Mouse (Mus musculus): ENCODE results near the gene C1qa. TPM values are rescaled to one million over a fixed set of nuclear protein-coding genes. Genes with fewer than 3 reads are reported as not detected.

Gene C1qa
- polyA plus RNA-seq, 1 experiment = 43.7 TPM

- WGBS = 49% methylated on average over 18 of the region's 18 CpGs
- DNase-seq = no peak
- H3K27me3 ChIP-seq (replicated peaks; ENCODE audit: control insufficient read depth, insufficient read depth, low read length) = no peaks in the 10 kb centered on the region
Measured at GRCm38 (mm10) chr4:136934746-136935613, 36.4 kb upstream of the C1qa start.

GRCm38 (mm10) chr4:136930474-136930873 lies 31.9 kb upstream of the C1qa start:
- no peaks in the 10 kb centered on the region for H3K27me3 ChIP-seq (replicated peaks; ENCODE audit: control insufficient read depth, insufficient read depth, low read length)
- no peak for DNase-seq
- H3K36me3 ChIP-seq (ENCODE audit: control insufficient read depth, insufficient read depth, low read length) = no peaks in the 10 kb centered on the region
- TF ChIP-seq CTCF (conservative IDR thresholded peaks at IDR 0.05; ENCODE audit: insufficient read depth, insufficient read length, low read depth, low read length) = no peak
- no peak for TF ChIP-seq POLR2A (IDR thresholded peaks at IDR 0.05; ENCODE audit: low read depth, low read length)
- H3K4me3 ChIP-seq (ENCODE audit: insufficient read depth, low read depth, low read length) = no peak overlapping the region
- no peak overlapping the region for H3K27ac ChIP-seq (ENCODE audit: insufficient read depth, low read depth, low read length)
- WGBS = 87% methylated on average over 8 of the region's 8 CpGs
- no peaks in the 10 kb centered on the region for H3K4me1 ChIP-seq (ENCODE audit: control insufficient read depth, insufficient read depth, low read length)

More at GRCm38 (mm10) chr4:136934746-136935613, 36.4 kb upstream of the C1qa start:
- H3K4me1 ChIP-seq (ENCODE audit: control insufficient read depth, insufficient read depth, low read length) = no peaks in the 10 kb centered on the region
- no peak overlapping the region for H3K4me3 ChIP-seq (ENCODE audit: insufficient read depth, low read depth, low read length)
- no peaks in the 10 kb centered on the region for H3K36me3 ChIP-seq (ENCODE audit: control insufficient read depth, insufficient read depth, low read length)
- no peak overlapping the region for H3K27ac ChIP-seq (ENCODE audit: insufficient read depth, low read depth, low read length)
- TF ChIP-seq CTCF (conservative IDR thresholded peaks at IDR 0.05; ENCODE audit: insufficient read depth, insufficient read length, low read depth, low read length) (no peak), POLR2A (IDR thresholded peaks at IDR 0.05; ENCODE audit: low read depth, low read length) (no peak)

GRCm38 (mm10) chr4:136928928-136929327 lies 30.3 kb upstream of the C1qa start:
- TF ChIP-seq POLR2A (IDR thresholded peaks at IDR 0.05; ENCODE audit: low read depth, low read length) (no peak), CTCF (conservative IDR thresholded peaks at IDR 0.05; ENCODE audit: insufficient read depth, insufficient read length, low read depth, low read length) (peak; percentile 48)
- DNase-seq = peak; percentile 44
- no peak overlapping the region for H3K4me3 ChIP-seq (ENCODE audit: insufficient read depth, low read depth, low read length)
- WGBS = 12% methylated on average over 5 of the region's 5 CpGs
- H3K4me1 ChIP-seq (ENCODE audit: control insufficient read depth, insufficient read depth, low read length) = no peaks in the 10 kb centered on the region
- no peaks in the 10 kb centered on the region for H3K27me3 ChIP-seq (replicated peaks; ENCODE audit: control insufficient read depth, insufficient read depth, low read length)
- H3K36me3 ChIP-seq (ENCODE audit: control insufficient read depth, insufficient read depth, low read length) = no peaks in the 10 kb centered on the region
- H3K27ac ChIP-seq (ENCODE audit: insufficient read depth, low read depth, low read length) = no peak overlapping the region

- WGBS = 26% methylated on average over 15 of the region's 15 CpGs
- no peak for DNase-seq
- Histone ChIP-seq H3K27me3 (replicated peaks; ENCODE audit: control insufficient read depth, insufficient read depth, low read length) (no peaks in the 10 kb centered on the region), H3K36me3 (ENCODE audit: control insufficient read depth, insufficient read depth, low read length) (no peaks in the 10 kb centered on the region), H3K27ac (ENCODE audit: insufficient read depth, low read depth, low read length) (no peak overlapping the region), H3K4me1 (ENCODE audit: control insufficient read depth, insufficient read depth, low read length) (no peaks in the 10 kb centered on the region), H3K4me3 (ENCODE audit: insufficient read depth, low read depth, low read length) (no peak overlapping the region)
- TF ChIP-seq POLR2A (IDR thresholded peaks at IDR 0.05; ENCODE audit: low read depth, low read length) (no peak), CTCF (conservative IDR thresholded peaks at IDR 0.05; ENCODE audit: insufficient read depth, insufficient read length, low read depth, low read length) (no peak)
Measured at GRCm38 (mm10) chr4:136925804-136926203, 27.2 kb upstream of the C1qa start.

GRCm38 (mm10) chr4:136924529-136924928 lies 25.9 kb upstream of the C1qa start:
- TF ChIP-seq POLR2A (IDR thresholded peaks at IDR 0.05; ENCODE audit: low read depth, low read length) = no peak
- no peak; the same call in 1 of the 2 replicates for TF ChIP-seq CTCF (conservative IDR thresholded peaks at IDR 0.05; ENCODE audit: insufficient read depth, insufficient read length, low read depth, low read length)
- no peaks in the 10 kb centered on the region for H3K4me1 ChIP-seq (ENCODE audit: control insufficient read depth, insufficient read depth, low read length)
- H3K36me3 ChIP-seq (ENCODE audit: control insufficient read depth, insufficient read depth, low read length) = no peaks in the 10 kb centered on the region
- no peaks in the 10 kb centered on the region for H3K27me3 ChIP-seq (replicated peaks; ENCODE audit: control insufficient read depth, insufficient read depth, low read length)
- WGBS = 3% methylated on average over 6 of the region's 6 CpGs
- no peak overlapping the region for H3K4me3 ChIP-seq (ENCODE audit: insufficient read depth, low read depth, low read length)
- H3K27ac ChIP-seq (ENCODE audit: insufficient read depth, low read depth, low read length) = no peak overlapping the region
- DNase-seq = peak; percentile 68

- Histone ChIP-seq H3K27ac (ENCODE audit: insufficient read depth, low read depth, low read length) (no peak overlapping the region), H3K4me3 (ENCODE audit: insufficient read depth, low read depth, low read length) (no peak overlapping the region), H3K36me3 (ENCODE audit: control insufficient read depth, insufficient read depth, low read length) (no peaks in the 10 kb centered on the region), H3K27me3 (replicated peaks; ENCODE audit: control insufficient read depth, insufficient read depth, low read length) (no peaks in the 10 kb centered on the region), H3K4me1 (ENCODE audit: control insufficient read depth, insufficient read depth, low read length) (no peaks in the 10 kb centered on the region)
- WGBS = 82% methylated on average over 3 of the region's 3 CpGs
- no peak for DNase-seq
- TF ChIP-seq POLR2A (IDR thresholded peaks at IDR 0.05; ENCODE audit: low read depth, low read length) (no peak), CTCF (conservative IDR thresholded peaks at IDR 0.05; ENCODE audit: insufficient read depth, insufficient read length, low read depth, low read length) (no peak)
Measured at GRCm38 (mm10) chr4:136919526-136919925, 20.9 kb upstream of the C1qa start.

GRCm38 (mm10) chr4:136918834-136919233 lies 20.2 kb upstream of the C1qa start:
- no peak overlapping the region for H3K27ac ChIP-seq (ENCODE audit: insufficient read depth, low read depth, low read length)
- H3K36me3 ChIP-seq (ENCODE audit: control insufficient read depth, insufficient read depth, low read length) = no peaks in the 10 kb centered on the region
- no peaks in the 10 kb centered on the region for H3K4me1 ChIP-seq (ENCODE audit: control insufficient read depth, insufficient read depth, low read length)
- WGBS = 86% methylated on average over 8 of the region's 8 CpGs
- H3K27me3 ChIP-seq (replicated peaks; ENCODE audit: control insufficient read depth, insufficient read depth, low read length) = no peaks in the 10 kb centered on the region
- no peak for DNase-seq
- TF ChIP-seq CTCF (conservative IDR thresholded peaks at IDR 0.05; ENCODE audit: insufficient read depth, insufficient read length, low read depth, low read length) = no peak
- no peak for TF ChIP-seq POLR2A (IDR thresholded peaks at IDR 0.05; ENCODE audit: low read depth, low read length)
- H3K4me3 ChIP-seq (ENCODE audit: insufficient read depth, low read depth, low read length) = no peak overlapping the region

All from kidney, adult 2 months (tissue).